Mouse (Mus musculus): ENCODE data around the gene Tusc2. TPM values are rescaled to one million over a fixed set of nuclear protein-coding genes. Genes with fewer than 3 reads are reported as not detected.

Tusc2 gene
- polyA plus RNA-seq, 1 experiment from 2014 or later, result 88.2 TPM

- Histone ChIP-seq H3K4me2 (replicated peaks; ENCODE audit: low read depth, low read length) (peak within 1 kb of the TSS; percentile 91), H3K9ac (ENCODE audit: low read depth, low read length) (peak within 1 kb of the TSS; percentile 61; the same call in 1 of the 2 replicates), H3K9me3 (ENCODE audit: control insufficient read depth, low read length) (no peaks in the 10 kb centered on the region), H3K4me1 (replicated peaks; ENCODE audit: control insufficient read depth, insufficient read depth, low read length) (peaks cover 5% of the 10 kb centered on the region; the same call in 1 of the 2 replicates), H3K36me3 (ENCODE audit: control insufficient read depth, insufficient read depth, low read length) (0 out of 2 replicates have a peak, but pooled peaks cover 2% of the 10 kb centered on the region), H3K4me3 (ENCODE audit: low read depth, low read length) (peak within 1 kb of the TSS; percentile 59), H3K27me3 (ENCODE audit: control insufficient read depth, insufficient read depth, low read length) (no peaks in the 10 kb centered on the region), H3K27ac (ENCODE audit: low read depth, low read length) (0 out of 2 replicates have a peak within 1 kb of the TSS, but pooled peaks have one; percentile 4)
- WGBS, result 14% methylated on average over 46 of the region's 46 CpGs
- peak; percentile 97 for ATAC-seq (ENCODE audit: low FRiP score)
- peak; percentile 96 for DNase-seq (ENCODE audit: low spot score)
Observed at GRCm38 (mm10) chr9:107586974-107587832, 24.1 kb downstream of the Tusc2 start, which contains the start of gene Ifrd2. Gene Ifrd2 (plus strand): TSS chr9:107587642.

GRCm38 (mm10) chr9:107587833-107588639 lies 25.0 kb downstream of the Tusc2 start:
- H3K36me3 ChIP-seq (ENCODE audit: control insufficient read depth, insufficient read depth, low read length), result 0 out of 2 replicates have a peak, but pooled peaks cover 2% of the 10 kb centered on the region
- H3K27ac ChIP-seq (ENCODE audit: low read depth, low read length), result 0 out of 2 replicates have a peak overlapping the region, but pooled peaks have one; percentile 4
- H3K27me3 ChIP-seq (ENCODE audit: control insufficient read depth, insufficient read depth, low read length), result no peaks in the 10 kb centered on the region
- peak overlapping the region; percentile 91 for H3K4me2 ChIP-seq (replicated peaks; ENCODE audit: low read depth, low read length)
- H3K4me1 ChIP-seq (replicated peaks; ENCODE audit: control insufficient read depth, insufficient read depth, low read length), result peaks cover 5% of the 10 kb centered on the region; the same call in 1 of the 2 replicates
- 6% methylated on average over 33 of the region's 33 CpGs for WGBS
- peak overlapping the region; percentile 59 for H3K4me3 ChIP-seq (ENCODE audit: low read depth, low read length)
- no peak for ATAC-seq (ENCODE audit: low FRiP score)
- no peak for DNase-seq (ENCODE audit: low spot score)
- H3K9ac ChIP-seq (ENCODE audit: low read depth, low read length), result peak overlapping the region; percentile 61; the same call in 1 of the 2 replicates
- H3K9me3 ChIP-seq (ENCODE audit: control insufficient read depth, low read length), result no peaks in the 10 kb centered on the region

- H3K27ac ChIP-seq (ENCODE audit: low read depth, low read length), result no peak overlapping the region
- no peak overlapping the region for H3K4me3 ChIP-seq (ENCODE audit: low read depth, low read length)
- H3K27me3 ChIP-seq (ENCODE audit: control insufficient read depth, insufficient read depth, low read length), result no peaks in the 10 kb centered on the region
- ATAC-seq (ENCODE audit: low FRiP score) (no peak), DNase-seq (ENCODE audit: low spot score) (no peak)
- H3K36me3 ChIP-seq (ENCODE audit: control insufficient read depth, insufficient read depth, low read length), result 0 out of 2 replicates have a peak, but pooled peaks cover 2% of the 10 kb centered on the region
- H3K4me1 ChIP-seq (replicated peaks; ENCODE audit: control insufficient read depth, insufficient read depth, low read length), result peaks cover 5% of the 10 kb centered on the region; the same call in 1 of the 2 replicates
- WGBS, result 93% methylated on average over 25 of the region's 25 CpGs
- no peak overlapping the region for H3K4me2 ChIP-seq (replicated peaks; ENCODE audit: low read depth, low read length)
- no peaks in the 10 kb centered on the region for H3K9me3 ChIP-seq (ENCODE audit: control insufficient read depth, low read length)
- no peak overlapping the region for H3K9ac ChIP-seq (ENCODE audit: low read depth, low read length)
Observed at GRCm38 (mm10) chr9:107590058-107590772, 27.2 kb downstream of the Tusc2 start.

GRCm38 (mm10) chr9:107590773-107591060 lies 27.7 kb downstream of the Tusc2 start:
- no peak for ATAC-seq (ENCODE audit: low FRiP score)
- WGBS, result 95% methylated on average over 6 of the region's 6 CpGs
- 0 out of 2 replicates have a peak, but pooled peaks cover 2% of the 10 kb centered on the region for H3K36me3 ChIP-seq (ENCODE audit: control insufficient read depth, insufficient read depth, low read length)
- no peaks in the 10 kb centered on the region for H3K27me3 ChIP-seq (ENCODE audit: control insufficient read depth, insufficient read depth, low read length)
- H3K4me1 ChIP-seq (replicated peaks; ENCODE audit: control insufficient read depth, insufficient read depth, low read length), result peaks cover 5% of the 10 kb centered on the region; the same call in 1 of the 2 replicates
- H3K9ac ChIP-seq (ENCODE audit: low read depth, low read length), result no peak overlapping the region
- no peak overlapping the region for H3K4me3 ChIP-seq (ENCODE audit: low read depth, low read length)
- DNase-seq (ENCODE audit: low spot score), result no peak
- H3K27ac ChIP-seq (ENCODE audit: low read depth, low read length), result no peak overlapping the region
- no peak overlapping the region for H3K4me2 ChIP-seq (replicated peaks; ENCODE audit: low read depth, low read length)
- no peaks in the 10 kb centered on the region for H3K9me3 ChIP-seq (ENCODE audit: control insufficient read depth, low read length)

GRCm38 (mm10) chr9:107593101-107593976 lies 30.3 kb downstream of the Tusc2 start:
- 83% methylated on average over 11 of the region's 11 CpGs for WGBS
- no peak for DNase-seq (ENCODE audit: low spot score)
- H3K4me2 ChIP-seq (replicated peaks; ENCODE audit: low read depth, low read length), result no peak overlapping the region
- ATAC-seq (ENCODE audit: low FRiP score), result no peak
- H3K27me3 ChIP-seq (ENCODE audit: control insufficient read depth, insufficient read depth, low read length), result no peaks in the 10 kb centered on the region
- no peak overlapping the region for H3K9ac ChIP-seq (ENCODE audit: low read depth, low read length)
- no peaks in the 10 kb centered on the region for H3K9me3 ChIP-seq (ENCODE audit: control insufficient read depth, low read length)
- H3K4me3 ChIP-seq (ENCODE audit: low read depth, low read length), result no peak overlapping the region
- H3K27ac ChIP-seq (ENCODE audit: low read depth, low read length), result no peak overlapping the region
- 0 out of 2 replicates have a peak, but pooled peaks cover 2% of the 10 kb centered on the region for H3K36me3 ChIP-seq (ENCODE audit: control insufficient read depth, insufficient read depth, low read length)
- peaks cover 1% of the 10 kb centered on the region; the same call in 1 of the 2 replicates for H3K4me1 ChIP-seq (replicated peaks; ENCODE audit: control insufficient read depth, insufficient read depth, low read length)

- H3K9ac ChIP-seq (ENCODE audit: low read depth, low read length), result no peak overlapping the region
- no peak overlapping the region for H3K4me3 ChIP-seq (ENCODE audit: low read depth, low read length)
- ATAC-seq (ENCODE audit: low FRiP score) (no peak), DNase-seq (ENCODE audit: low spot score) (no peak)
- WGBS, result 75% methylated on average over 8 of the region's 8 CpGs
- H3K36me3 ChIP-seq (ENCODE audit: control insufficient read depth, insufficient read depth, low read length), result 0 out of 2 replicates have a peak, but pooled peaks cover 2% of the 10 kb centered on the region
- no peaks in the 10 kb centered on the region for H3K9me3 ChIP-seq (ENCODE audit: control insufficient read depth, low read length)
- no peaks in the 10 kb centered on the region for H3K27me3 ChIP-seq (ENCODE audit: control insufficient read depth, insufficient read depth, low read length)
- no peak overlapping the region for H3K4me2 ChIP-seq (replicated peaks; ENCODE audit: low read depth, low read length)
- H3K27ac ChIP-seq (ENCODE audit: low read depth, low read length), result no peak overlapping the region
- H3K4me1 ChIP-seq (replicated peaks; ENCODE audit: control insufficient read depth, insufficient read depth, low read length), result no peaks in the 10 kb centered on the region
Observed at GRCm38 (mm10) chr9:107594281-107595062, 31.4 kb downstream of the Tusc2 start.
